Mouse (Mus musculus): ENCODE data around the gene Emc3. TPM values are rescaled to one million over a fixed set of nuclear protein-coding genes. Genes with fewer than 3 reads are reported as not detected.

Emc3 gene
- polyA plus RNA-seq, 1 experiment from 2014 or later: 101 TPM

DNA sequence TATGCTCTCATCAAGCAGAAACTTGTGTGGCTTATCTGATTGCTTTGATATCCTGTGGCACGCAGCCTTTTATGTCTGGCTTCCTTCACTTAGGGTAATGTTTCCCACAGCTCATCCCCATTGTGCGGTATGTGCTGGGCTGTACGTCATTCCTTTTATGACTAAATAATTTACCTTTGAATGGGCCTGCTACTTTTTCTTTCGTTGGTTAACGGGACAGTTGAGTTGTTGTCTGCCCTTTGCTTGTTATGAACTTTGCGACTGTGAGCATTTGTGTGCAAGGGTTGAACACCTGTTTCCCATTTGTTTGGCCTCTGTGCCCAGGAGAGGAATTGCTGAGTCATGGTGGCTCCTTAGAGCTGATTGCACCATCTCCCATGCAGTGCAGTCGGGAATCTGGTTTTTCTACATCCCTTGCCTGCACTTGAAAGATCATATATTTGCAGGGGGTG lies 44.3 kb downstream of the Emc3 start:
- no peaks in the 10 kb centered on the region for H3K27me3 ChIP-seq (replicated peaks; ENCODE audit: control insufficient read depth, insufficient read depth, low read length)
- H3K36me3 ChIP-seq (ENCODE audit: control insufficient read depth, insufficient read depth, low read length): peaks cover 44% of the 10 kb centered on the region
- H3K9ac ChIP-seq (ENCODE audit: low read length): no peak overlapping the region
- no peak overlapping the region for H3K27ac ChIP-seq (ENCODE audit: low read depth, low read length)
- 52% methylated on average over 7 of the region's 7 CpGs for WGBS
- DNase-seq (ENCODE audit: low spot score) (no peak), ATAC-seq (no peak)
- no peaks in the 10 kb centered on the region for H3K9me3 ChIP-seq (replicated peaks; ENCODE audit: control insufficient read depth, low read length)
- no peak overlapping the region for H3K4me2 ChIP-seq (ENCODE audit: low read length)
- peaks cover 7% of the 10 kb centered on the region for H3K4me1 ChIP-seq (ENCODE audit: control insufficient read depth, insufficient read depth, low read length)
- no peak overlapping the region for H3K4me3 ChIP-seq (ENCODE audit: low read depth, low read length)

GRCm38 (mm10) chr6:113483729-113484128 lies 47.7 kb downstream of the Emc3 start:
- peaks cover 7% of the 10 kb centered on the region for H3K4me1 ChIP-seq (ENCODE audit: control insufficient read depth, insufficient read depth, low read length)
- peak overlapping the region; percentile 70 for H3K4me3 ChIP-seq (ENCODE audit: low read depth, low read length)
- H3K9me3 ChIP-seq (replicated peaks; ENCODE audit: control insufficient read depth, low read length): no peaks in the 10 kb centered on the region
- peaks cover 17% of the 10 kb centered on the region for H3K36me3 ChIP-seq (ENCODE audit: control insufficient read depth, insufficient read depth, low read length)
- no peaks in the 10 kb centered on the region for H3K27me3 ChIP-seq (replicated peaks; ENCODE audit: control insufficient read depth, insufficient read depth, low read length)
- H3K4me2 ChIP-seq (ENCODE audit: low read length): peak overlapping the region; percentile 76
- peak; percentile 49 for DNase-seq (ENCODE audit: low spot score)
- H3K27ac ChIP-seq (ENCODE audit: low read depth, low read length): peak overlapping the region; percentile 85
- peak overlapping the region; percentile 75 for H3K9ac ChIP-seq (ENCODE audit: low read length)
- 7% methylated on average over 10 of the region's 10 CpGs for WGBS
- ATAC-seq: peak; percentile 54

GRCm38 (mm10) chr6:113483100-113483615 lies 48.3 kb downstream of the Emc3 start, which contains the start of gene Creld1:
Creld1 (plus strand) TSS chr6:113483297.
- H3K9ac ChIP-seq (ENCODE audit: low read length): peak within 1 kb of the TSS; percentile 75
- peaks cover 11% of the 10 kb centered on the region for H3K36me3 ChIP-seq (ENCODE audit: control insufficient read depth, insufficient read depth, low read length)
- peaks cover 7% of the 10 kb centered on the region for H3K4me1 ChIP-seq (ENCODE audit: control insufficient read depth, insufficient read depth, low read length)
- DNase-seq (ENCODE audit: low spot score): peak; percentile 97
- peak within 1 kb of the TSS; percentile 70 for H3K4me3 ChIP-seq (ENCODE audit: low read depth, low read length)
- 0% methylated on average over 26 of the region's 26 CpGs for WGBS
- peak within 1 kb of the TSS; percentile 85 for H3K27ac ChIP-seq (ENCODE audit: low read depth, low read length)
- no peaks in the 10 kb centered on the region for H3K9me3 ChIP-seq (replicated peaks; ENCODE audit: control insufficient read depth, low read length)
- H3K27me3 ChIP-seq (replicated peaks; ENCODE audit: control insufficient read depth, insufficient read depth, low read length): no peaks in the 10 kb centered on the region
- peak; percentile 97 for ATAC-seq
- peak within 1 kb of the TSS; percentile 76 for H3K4me2 ChIP-seq (ENCODE audit: low read length)

DNA sequence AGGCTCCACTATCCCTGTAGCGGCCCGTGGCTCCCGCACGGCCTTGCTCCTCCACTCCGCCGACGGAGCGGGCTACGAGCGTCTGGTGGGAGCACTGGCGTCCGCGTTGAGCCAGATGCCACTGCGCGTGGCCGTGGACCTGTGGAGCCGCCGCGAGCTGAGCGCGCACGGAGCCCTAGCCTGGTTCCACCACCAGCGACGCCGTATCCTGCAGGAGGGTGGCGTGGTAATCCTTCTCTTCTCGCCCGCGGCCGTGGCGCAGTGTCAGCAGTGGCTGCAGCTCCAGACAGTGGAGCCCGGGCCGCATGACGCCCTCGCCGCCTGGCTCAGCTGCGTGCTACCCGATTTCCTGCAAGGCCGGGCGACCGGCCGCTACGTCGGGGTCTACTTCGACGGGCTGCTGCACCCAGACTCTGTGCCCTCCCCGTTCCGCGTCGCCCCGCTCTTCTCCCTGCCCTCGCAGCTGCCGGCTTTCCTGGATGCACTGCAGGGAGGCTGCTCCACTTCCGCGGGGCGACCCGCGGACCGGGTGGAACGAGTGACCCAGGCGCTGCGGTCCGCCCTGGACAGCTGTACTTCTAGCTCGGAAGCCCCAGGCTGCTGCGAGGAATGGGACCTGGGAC lies 48.9 kb downstream of the Emc3 start:
- H3K27ac ChIP-seq (ENCODE audit: low read depth, low read length): peak overlapping the region; percentile 85
- peak overlapping the region; percentile 75 for H3K9ac ChIP-seq (ENCODE audit: low read length)
- ATAC-seq (peak; percentile 52), DNase-seq (ENCODE audit: low spot score) (peak; percentile 51)
- H3K4me1 ChIP-seq (ENCODE audit: control insufficient read depth, insufficient read depth, low read length): peaks cover 7% of the 10 kb centered on the region
- H3K36me3 ChIP-seq (ENCODE audit: control insufficient read depth, insufficient read depth, low read length): 0 out of 2 replicates have a peak, but pooled peaks cover 6% of the 10 kb centered on the region
- peak overlapping the region; percentile 70 for H3K4me3 ChIP-seq (ENCODE audit: low read depth, low read length)
- peak overlapping the region; percentile 76 for H3K4me2 ChIP-seq (ENCODE audit: low read length)
- H3K9me3 ChIP-seq (replicated peaks; ENCODE audit: control insufficient read depth, low read length): no peaks in the 10 kb centered on the region
- under 1% methylated on average over 65 of the region's 65 CpGs for WGBS
- H3K27me3 ChIP-seq (replicated peaks; ENCODE audit: control insufficient read depth, insufficient read depth, low read length): no peaks in the 10 kb centered on the region

DNA sequence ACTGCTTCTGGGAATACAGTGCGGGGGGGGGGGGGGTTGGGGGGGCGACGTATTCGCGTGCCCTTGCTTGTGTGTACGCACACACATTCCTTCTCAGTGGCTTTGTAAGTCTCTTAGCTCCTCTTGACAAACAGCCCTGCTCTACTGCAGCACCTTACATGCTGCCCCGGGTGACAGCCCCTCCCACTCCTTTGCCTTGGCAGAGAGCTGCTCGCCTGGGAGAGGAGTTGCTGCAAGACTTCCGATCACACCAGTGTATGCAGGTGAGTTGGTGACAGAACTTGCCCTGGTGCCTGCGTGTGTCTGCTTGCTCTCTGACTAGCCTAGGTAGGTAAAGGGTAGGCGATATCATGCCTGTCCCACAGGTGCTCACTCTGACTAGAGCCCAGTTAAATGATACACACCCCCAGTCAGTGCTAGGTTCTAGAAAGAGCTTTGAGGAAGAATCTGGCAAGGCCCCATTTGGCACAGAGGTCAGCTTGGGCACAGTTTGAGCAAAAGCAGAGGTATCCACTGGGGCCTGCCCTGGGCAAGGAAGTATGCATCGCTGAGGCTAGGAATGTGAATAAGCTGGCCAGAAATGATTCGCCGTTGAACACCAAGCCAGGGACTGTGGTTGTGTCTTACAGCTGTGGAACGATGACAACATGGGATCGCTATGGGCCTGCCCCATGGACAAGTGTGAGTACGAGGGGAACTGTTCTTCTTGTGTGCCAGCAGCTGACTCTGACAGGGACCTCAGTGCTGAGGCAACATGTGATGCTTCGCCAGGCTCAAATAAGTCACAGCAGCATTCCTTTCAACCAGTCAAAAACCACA lies 50.7 kb downstream of the Emc3 start:
- WGBS: 67% methylated on average over 18 of the region's 18 CpGs

GRCm38 (mm10) chr6:113478906-113479305 lies 52.5 kb downstream of the Emc3 start:
- ATAC-seq (no peak), DNase-seq (ENCODE audit: low spot score) (no peak)
- H3K4me3 ChIP-seq (ENCODE audit: low read depth, low read length): no peak overlapping the region
- H3K36me3 ChIP-seq (ENCODE audit: control insufficient read depth, insufficient read depth, low read length): no peaks in the 10 kb centered on the region
- H3K4me2 ChIP-seq (ENCODE audit: low read length): no peak overlapping the region
- peaks cover 2% of the 10 kb centered on the region for H3K4me1 ChIP-seq (ENCODE audit: control insufficient read depth, insufficient read depth, low read length)
- no peaks in the 10 kb centered on the region for H3K27me3 ChIP-seq (replicated peaks; ENCODE audit: control insufficient read depth, insufficient read depth, low read length)
- no peak overlapping the region for H3K9ac ChIP-seq (ENCODE audit: low read length)
- H3K27ac ChIP-seq (ENCODE audit: low read depth, low read length): no peak overlapping the region
- 85% methylated on average over 10 of the region's 10 CpGs for WGBS
- H3K9me3 ChIP-seq (replicated peaks; ENCODE audit: control insufficient read depth, low read length): no peaks in the 10 kb centered on the region

More for the DNA sequence above, 50.7 kb downstream of the Emc3 start:
- DNase-seq (ENCODE audit: low spot score): no peak
- 0 out of 2 replicates have a peak, but pooled peaks cover under 1% of the 10 kb centered on the region for H3K36me3 ChIP-seq (ENCODE audit: control insufficient read depth, insufficient read depth, low read length)
- H3K4me2 ChIP-seq (ENCODE audit: low read length): no peak overlapping the region
- H3K4me3 ChIP-seq (ENCODE audit: low read depth, low read length): no peak overlapping the region
- H3K9ac ChIP-seq (ENCODE audit: low read length): no peak overlapping the region
- H3K4me1 ChIP-seq (ENCODE audit: control insufficient read depth, insufficient read depth, low read length): peaks cover 7% of the 10 kb centered on the region
- H3K9me3 ChIP-seq (replicated peaks; ENCODE audit: control insufficient read depth, low read length): no peaks in the 10 kb centered on the region
- H3K27me3 ChIP-seq (replicated peaks; ENCODE audit: control insufficient read depth, insufficient read depth, low read length): no peaks in the 10 kb centered on the region
- no peak overlapping the region for H3K27ac ChIP-seq (ENCODE audit: low read depth, low read length)
- no peak for ATAC-seq

- DNase-seq (ENCODE audit: low spot score): no peak
- Histone ChIP-seq H3K36me3 (ENCODE audit: control insufficient read depth, insufficient read depth, low read length) (no peaks in the 10 kb centered on the region), H3K9ac (ENCODE audit: low read length) (no peak overlapping the region), H3K27me3 (replicated peaks; ENCODE audit: control insufficient read depth, insufficient read depth, low read length) (no peaks in the 10 kb centered on the region), H3K4me1 (ENCODE audit: control insufficient read depth, insufficient read depth, low read length) (no peaks in the 10 kb centered on the region), H3K4me3 (ENCODE audit: low read depth, low read length) (no peak overlapping the region), H3K4me2 (ENCODE audit: low read length) (no peak overlapping the region), H3K27ac (ENCODE audit: low read depth, low read length) (no peak overlapping the region), H3K9me3 (replicated peaks; ENCODE audit: control insufficient read depth, low read length) (no peaks in the 10 kb centered on the region)
- 65% methylated on average over 7 of the region's 7 CpGs for WGBS
- ATAC-seq: no peak
Measured at GRCm38 (mm10) chr6:113477353-113477752, 54.1 kb downstream of the Emc3 start.

- Histone ChIP-seq H3K36me3 (ENCODE audit: control insufficient read depth, insufficient read depth, low read length) (no peaks in the 10 kb centered on the region), H3K9me3 (replicated peaks; ENCODE audit: control insufficient read depth, low read length) (no peaks in the 10 kb centered on the region), H3K4me2 (ENCODE audit: low read length) (no peak overlapping the region), H3K27ac (ENCODE audit: low read depth, low read length) (no peak overlapping the region), H3K27me3 (replicated peaks; ENCODE audit: control insufficient read depth, insufficient read depth, low read length) (peaks cover 14% of the 10 kb centered on the region; the same call in 1 of the 2 replicates), H3K9ac (ENCODE audit: low read length) (no peak overlapping the region), H3K4me1 (ENCODE audit: control insufficient read depth, insufficient read depth, low read length) (no peaks in the 10 kb centered on the region), H3K4me3 (ENCODE audit: low read depth, low read length) (no peak overlapping the region)
- 93% methylated on average over 6 of the region's 6 CpGs for WGBS
- DNase-seq (ENCODE audit: low spot score) (no peak), ATAC-seq (no peak)
Measured at GRCm38 (mm10) chr6:113473715-113474114, 57.7 kb downstream of the Emc3 start.
